ENCODE assay signal across 9 mouse cellular contexts in genomic region chr1:162039011-162039595, GRCm38 (mm10). TPM values are rescaled to one million over a fixed set of nuclear protein-coding genes. Genes with fewer than 3 reads are reported as not detected.
A peak's percentile ranks its signal among the peaks of the same experiment; 100 is the strongest.
DNase-seq lines count a peak whose midpoint lies in the region; ATAC-seq and TF ChIP-seq lines count a peak whose summit lies in the region.
"Had no signal": no experiment of that assay in that cellular context is flagged by ENCODE, and none has a peak within 500 bp of the region (broad histone marks: within the 10 kb centered on the region; RNA-seq: fewer than 3 reads in every experiment).

No protein-coding gene starts in this region.

- no peak for TF ChIP-seq POLR2A in limb, embryonic 14.5 days (IDR thresholded peaks at IDR 0.05; ENCODE audit: borderline replicate concordance, extremely low read depth, insufficient read depth, insufficient read length)

- H3K9me3 ChIP-seq in hindbrain, embryonic 10.5 days: no peaks in the 10 kb centered on the region
- H3K9me3 ChIP-seq in hindbrain, embryonic 14.5 days (ENCODE audit: control insufficient read depth, low read length): no peaks in the 10 kb centered on the region
- no peaks in the 10 kb centered on the region for H3K9me3 ChIP-seq in limb, embryonic 14.5 days (ENCODE audit: control insufficient read depth, low read length)
- no peaks in the 10 kb centered on the region for H3K9me3 ChIP-seq in midbrain, embryonic 14.5 days (ENCODE audit: control insufficient read depth, low read length)

- intact Hi-C loops in left cerebral cortex, postnatal 10 days (cut with DNase I): no loop called here

- WGBS in hindbrain, embryonic 10.5 days: 78% methylated on average over 9 of the region's 9 CpGs
- 72% methylated on average over 9 of the region's 9 CpGs for WGBS in hindbrain, embryonic 14.5 days
- WGBS in limb, embryonic 14.5 days: 36% methylated on average over 9 of the region's 9 CpGs
- 82% methylated on average over 9 of the region's 9 CpGs for WGBS in midbrain, embryonic 14.5 days

- no peak for ATAC-seq in hindbrain, embryonic 14.5 days (ENCODE audit: low FRiP score)
- no peak for ATAC-seq in limb, embryonic 14.5 days (ENCODE audit: low FRiP score, low read depth)
- ATAC-seq in midbrain, embryonic 14.5 days (ENCODE audit: low FRiP score, low TSS enrichment): no peak

- peak overlapping the region; percentile 24; the same call in 1 of the 2 replicates for H3K27ac ChIP-seq in hindbrain, embryonic 10.5 days
- H3K27ac ChIP-seq in hindbrain, embryonic 14.5 days: no peak overlapping the region
- H3K27ac ChIP-seq in limb, embryonic 14.5 days (replicated peaks; ENCODE audit: low read depth, low read length): peak overlapping the region; percentile 96
- H3K27ac ChIP-seq in midbrain, embryonic 14.5 days (replicated peaks; ENCODE audit: low read depth, low read length): no peak overlapping the region

- peaks cover 42% of the 10 kb centered on the region for H3K4me1 ChIP-seq in hindbrain, embryonic 10.5 days (replicated peaks)
- peaks cover 17% of the 10 kb centered on the region; the same call in 1 of the 2 replicates for H3K4me1 ChIP-seq in hindbrain, embryonic 14.5 days (replicated peaks; ENCODE audit: control insufficient read depth, insufficient read depth, low read length)
- peaks cover 67% of the 10 kb centered on the region for H3K4me1 ChIP-seq in limb, embryonic 14.5 days (ENCODE audit: control insufficient read depth, insufficient read depth, low read length)
- peaks cover 6% of the 10 kb centered on the region; the same call in 1 of the 2 replicates for H3K4me1 ChIP-seq in midbrain, embryonic 14.5 days (ENCODE audit: control insufficient read depth, insufficient read depth, low read length)

- no peak overlapping the region for H3K4me2 ChIP-seq in hindbrain, embryonic 14.5 days (replicated peaks)
- peak overlapping the region; percentile 32 for H3K4me2 ChIP-seq in limb, embryonic 14.5 days (replicated peaks; ENCODE audit: low read depth, low read length, severe bottlenecking)
- H3K4me2 ChIP-seq in midbrain, embryonic 14.5 days (ENCODE audit: low read length): no peak overlapping the region

- no peaks in the 10 kb centered on the region for H3K27me3 ChIP-seq in hindbrain, embryonic 10.5 days (ENCODE audit: insufficient read depth, poor library complexity, severe bottlenecking)
- H3K27me3 ChIP-seq in hindbrain, embryonic 14.5 days (ENCODE audit: control insufficient read depth, insufficient read depth, low read length): no peaks in the 10 kb centered on the region
- no peaks in the 10 kb centered on the region for H3K27me3 ChIP-seq in limb, embryonic 14.5 days (ENCODE audit: control insufficient read depth, insufficient read depth, low read length)
- no peaks in the 10 kb centered on the region for H3K27me3 ChIP-seq in midbrain, embryonic 14.5 days (ENCODE audit: control insufficient read depth, insufficient read depth, low read length)

- no peak for DNase-seq in hindbrain, embryonic 10.5 days (ENCODE audit: low spot score)
- DNase-seq in hindbrain, embryonic 14.5 days (ENCODE audit: low spot score): no peak
- peak; percentile 15 for DNase-seq in adipocyte (ENCODE audit: low spot score)
- peak; percentile 70 to 71 for DNase-seq in heart, adult 9 months (ENCODE audit: low spot score in 2 of 2)
- DNase-seq in limb, embryonic 14.5 days (ENCODE audit: low spot score): peak; percentile 53
- DNase-seq in left cerebral cortex, postnatal 10 days (ENCODE audit: extremely low spot score in 1 of 2, low spot score in 2 of 2): no peak
- no peak for DNase-seq in midbrain, embryonic 14.5 days
- no peak for DNase-seq in cerebellum, postnatal 10 days
- DNase-seq: liver had no signal

- no peak overlapping the region for H3K9ac ChIP-seq in hindbrain, embryonic 14.5 days
- H3K9ac ChIP-seq in limb, embryonic 14.5 days (ENCODE audit: low read depth, low read length, severe bottlenecking): no peak overlapping the region
- no peak overlapping the region for H3K9ac ChIP-seq in midbrain, embryonic 14.5 days (replicated peaks; ENCODE audit: low read length)

- H3K36me3 ChIP-seq in hindbrain, embryonic 10.5 days: no peaks in the 10 kb centered on the region
- no peaks in the 10 kb centered on the region for H3K36me3 ChIP-seq in hindbrain, embryonic 14.5 days (replicated peaks; ENCODE audit: control insufficient read depth, insufficient read depth)
- no peaks in the 10 kb centered on the region for H3K36me3 ChIP-seq in limb, embryonic 14.5 days (ENCODE audit: control insufficient read depth, insufficient read depth, low read length)
- no peaks in the 10 kb centered on the region for H3K36me3 ChIP-seq in midbrain, embryonic 14.5 days (ENCODE audit: control insufficient read depth, insufficient read depth, low read length)

- H3K4me3 ChIP-seq in hindbrain, embryonic 10.5 days: no peak overlapping the region
- no peak overlapping the region for H3K4me3 ChIP-seq in hindbrain, embryonic 14.5 days (replicated peaks; ENCODE audit: low read length)
- H3K4me3 ChIP-seq in limb, embryonic 14.5 days (replicated peaks; ENCODE audit: low read length): no peak overlapping the region
- H3K4me3 ChIP-seq in midbrain, embryonic 14.5 days (replicated peaks; ENCODE audit: low read depth, low read length): no peak overlapping the region

RNA-seq across cellular contexts. Expression of gene 4930558K02Rik, which starts 59.7 kb away (rescaled TPM):
- not detected in 2 replicates for polyA plus RNA-seq in hindbrain, embryonic 10.5 days (2016; fragmentation: Nextera tagmentation; extraction: Ambion mirVana)
- polyA plus RNA-seq in hindbrain, embryonic 14.5 days (2014; fragmentation: Nextera tagmentation; extraction: Ambion mirVana): 0.20 TPM in 1 of 2 replicates, not detected in the other
- polyA plus RNA-seq in limb, embryonic 14.5 days (2012; rRNA removed): not detected in 2 replicates
- not detected in 2 replicates for polyA plus RNA-seq in limb, embryonic 14.5 days (2014; fragmentation: Nextera tagmentation; extraction: Ambion mirVana)
- total RNA-seq in left cerebral cortex, postnatal 10 days (2021): not detected
- not detected in 2 replicates for polyA plus RNA-seq in midbrain, embryonic 14.5 days (2014; fragmentation: Nextera tagmentation; extraction: Ambion mirVana)

Comparison
In these comparisons a context has a peak if more than half of its experiments do, and no peak if none do; other contexts are left out.
1. H3K27ac ChIP-seq: peak in hindbrain, embryonic 10.5 days (single experiment) and limb, embryonic 14.5 days (single experiment); none in hindbrain, embryonic 14.5 days (single experiment) and midbrain, embryonic 14.5 days (single experiment).
2. DNase-seq: peak in adipocyte (single experiment), heart, adult 9 months (2 of 2) and limb, embryonic 14.5 days (single experiment); none in hindbrain, embryonic 10.5 days (single experiment), hindbrain, embryonic 14.5 days (single experiment), left cerebral cortex, postnatal 10 days (0 of 2), midbrain, embryonic 14.5 days (single experiment) and cerebellum, postnatal 10 days (0 of 2).